Mouse (Mus musculus) lung, embryonic 16.5 days (tissue): ENCODE results near the gene Olfr631. TPM values are rescaled to one million over a fixed set of nuclear protein-coding genes. Genes with fewer than 3 reads are reported as not detected.
"Not testable (repeated sequence)": the region's sequence is repeated elsewhere in the genome, so short reads cannot be mapped to it uniquely, and the experiment has no call there.

ENCODE experiments used
- ATAC-seq: fragments of 200-750 bp; cut with Nextera tagmentation; 2 replicates; pipeline ENCODE4 v1.8.0; 2017; ENCODE audit warnings: low read depth, mild to moderate bottlenecking, moderate library complexity
- H3K27ac ChIP-seq: fragments of 300-500 bp; sonication (generic); 2 replicates; pipeline ENCODE4 v1.5.1; 2014; ENCODE audit warnings: mild to moderate bottlenecking, control low read depth, low read length
- H3K27me3 ChIP-seq: fragments of 300-500 bp; sonication (generic); 2 replicates; pipeline ENCODE4 v1.6.1; 2014; ENCODE audit warnings: low read depth, low read length, mixed read lengths; ENCODE audit not compliant: control insufficient read depth, insufficient read depth
- H3K36me3 ChIP-seq: fragments of 300-500 bp; sonication (generic); 2 replicates; pipeline ENCODE4 v1.6.1; 2014; ENCODE audit warnings: low read length; ENCODE audit not compliant: control insufficient read depth, insufficient read depth
- H3K4me1 ChIP-seq: fragments of 300-500 bp; sonication (generic); replicated peaks from 2 replicates; pipeline ENCODE4 v1.6.1; 2014; ENCODE audit warnings: low read length, mixed read lengths; ENCODE audit not compliant: control insufficient read depth, insufficient read depth
- H3K4me2 ChIP-seq: fragments of 300-500 bp; sonication (generic); 2 replicates; pipeline ENCODE4 v1.6.1; 2014; ENCODE audit warnings: low read depth, low read length, control low read depth
- H3K4me3 ChIP-seq: fragments of 300-500 bp; sonication (generic); 2 replicates; pipeline ENCODE4 v1.5.1; 2014; ENCODE audit warnings: mild to moderate bottlenecking, low read length, control low read depth
- H3K9ac ChIP-seq: fragments of 300-500 bp; sonication (generic); 2 replicates; pipeline ENCODE4 v1.6.1; 2014; ENCODE audit warnings: low read length, control low read depth
- H3K9me3 ChIP-seq: fragments of 300-500 bp; sonication (generic); 2 replicates; pipeline ENCODE4 v1.6.1; 2016; ENCODE audit warnings: low read length; ENCODE audit not compliant: control insufficient read depth
- WGBS: fragments of 180-500 bp; shearing (Covaris S2); extraction: QIAGEN DNeasy Blood & Tissue Kit; methylation state at CpG from one replicate; pipeline ENCODE4 v1.1.7; 2014; 5-methylcytosine and 5-hydroxymethylcytosine counted together
- polyA plus RNA-seq: library from polyadenylated mRNA; unstranded; fragments of >200 nt; fragmentation: Nextera tagmentation; extraction: Ambion mirVana; gene quantifications from 2 replicates; pipeline ENCODE4 v1.2.1, GENCODE M21; 2015

Olfr631 gene
- polyA plus RNA-seq, 1 experiment from 2014 or later = not detected

DNA sequence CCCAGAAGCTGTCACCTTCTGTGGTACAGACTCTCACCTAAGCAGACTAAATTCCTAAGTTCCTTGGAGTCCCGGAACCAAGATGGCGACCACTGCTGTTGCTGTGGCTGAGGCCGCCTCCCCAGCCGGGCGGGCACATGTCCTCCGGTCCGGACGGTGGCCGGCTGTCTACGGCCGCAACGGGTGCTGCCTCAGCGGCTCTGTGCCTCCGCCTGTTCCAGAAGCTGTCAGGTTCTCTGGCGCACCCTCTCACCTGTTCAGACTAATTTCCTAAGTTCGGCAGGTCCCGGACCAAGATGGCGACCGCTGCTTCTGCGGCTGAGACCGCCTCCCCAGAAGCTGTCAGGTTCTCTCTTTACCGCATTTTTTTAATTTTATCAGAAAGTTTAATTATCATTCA is 38.2 kb downstream of the Olfr631 start:
- WGBS = 92% methylated on average over 22 of the region's 22 CpGs
- not testable (repeated sequence) for H3K9me3 ChIP-seq, H3K4me3 ChIP-seq, H3K36me3 ChIP-seq, H3K9ac ChIP-seq, H3K27ac ChIP-seq, H3K27me3 ChIP-seq, H3K4me1 ChIP-seq, ATAC-seq, H3K4me2 ChIP-seq

DNA sequence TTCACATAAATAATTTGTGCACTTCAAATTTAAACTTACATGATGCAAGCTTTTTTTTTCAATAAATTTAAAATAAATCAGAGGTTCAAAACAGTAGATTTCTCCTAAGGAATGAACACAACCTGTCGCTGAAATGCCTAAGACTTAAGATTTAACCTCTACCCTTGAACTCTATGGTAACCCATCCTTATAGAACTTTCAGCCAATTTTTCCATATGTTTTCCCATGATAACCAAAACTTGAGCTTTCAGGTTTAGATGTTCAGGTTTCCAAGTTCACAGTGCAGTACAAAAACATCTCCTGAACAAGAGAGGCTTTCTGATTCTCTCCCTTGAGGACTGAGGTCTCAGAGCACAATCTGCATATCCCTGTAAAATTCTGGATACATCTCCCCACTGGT is 42.2 kb downstream of the Olfr631 start, which contains the start of gene Olfr635:
TSS of gene Olfr635 (plus strand) at position 301 of the 400 bp plus-strand sequence.
- Histone ChIP-seq H3K4me3 (no peak within 1 kb of the TSS), H3K27ac (no peak within 1 kb of the TSS), H3K27me3 (no peaks in the 10 kb centered on the region), H3K9ac (no peak within 1 kb of the TSS), H3K36me3 (no peaks in the 10 kb centered on the region), H3K9me3 (no peaks in the 10 kb centered on the region), H3K4me2 (no peak within 1 kb of the TSS), H3K4me1 (no peaks in the 10 kb centered on the region)
- no peak for ATAC-seq
- 59% methylated on average over 1 of the region's 1 CpGs for WGBS

DNA sequence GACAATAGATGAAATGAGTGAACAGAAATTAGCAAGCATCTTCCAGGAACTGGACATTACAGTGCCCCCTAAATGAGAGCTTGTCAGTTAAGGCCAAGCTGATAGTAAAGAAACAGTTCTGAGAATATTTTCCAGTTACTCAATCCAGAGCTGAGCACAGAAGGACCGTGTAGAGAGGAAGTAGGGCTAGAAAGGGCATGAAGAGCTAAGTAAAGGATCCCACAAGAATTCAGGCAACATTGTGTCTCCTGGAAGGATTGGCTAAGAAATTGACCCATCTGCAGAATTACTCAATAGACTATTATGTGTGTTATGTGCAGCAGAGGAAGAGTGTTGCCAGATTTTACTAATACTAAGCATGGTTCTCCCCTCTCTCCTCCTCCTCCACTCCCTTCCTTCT is 43.2 kb downstream of the Olfr631 start:
- ATAC-seq = no peak
- no peak overlapping the region for H3K4me3 ChIP-seq
- H3K9ac ChIP-seq = no peak overlapping the region
- no peak overlapping the region for H3K4me2 ChIP-seq
- WGBS = 51% methylated on average over 1 of the region's 1 CpGs
- no peaks in the 10 kb centered on the region for H3K9me3 ChIP-seq
- no peak overlapping the region for H3K27ac ChIP-seq
- no peaks in the 10 kb centered on the region for H3K4me1 ChIP-seq
- H3K36me3 ChIP-seq = no peaks in the 10 kb centered on the region
- no peaks in the 10 kb centered on the region for H3K27me3 ChIP-seq

Other genes starting within 250 kb of the Olfr631 start
- not detected in 2 replicates for gene Olfr625-ps1, start 246.1 kb upstream of the Olfr631 start, polyA plus RNA-seq
- not detected in 2 replicates for gene Olfr243, start 214.2 kb upstream of the Olfr631 start, polyA plus RNA-seq
- gene Olfr628, start 198.5 kb upstream of the Olfr631 start, polyA plus RNA-seq = not detected in 2 replicates
- gene Olfr629, start 183.9 kb upstream of the Olfr631 start, polyA plus RNA-seq = not detected in 2 replicates
- gene Olfr630, start 171.5 kb upstream of the Olfr631 start, polyA plus RNA-seq = not detected in 2 replicates
- not detected in 2 replicates for gene Olfr69, start 157.2 kb upstream of the Olfr631 start, polyA plus RNA-seq
- not detected in 2 replicates for gene Olfr68, start 149.1 kb upstream of the Olfr631 start, polyA plus RNA-seq
- not detected in 2 replicates for gene Olfr67, start 137.0 kb upstream of the Olfr631 start, polyA plus RNA-seq
- 4,593 and 5,475 TPM in 2 replicates for gene Hbb-bt, start 114.8 kb upstream of the Olfr631 start, polyA plus RNA-seq
- 15,216 and 18,375 TPM in 2 replicates for gene Hbb-bs, start 100.7 kb upstream of the Olfr631 start, polyA plus RNA-seq
- gene Hbb-bh2, start 88.3 kb upstream of the Olfr631 start, polyA plus RNA-seq = not detected in 2 replicates
- gene Hbb-bh1, start 85.7 kb upstream of the Olfr631 start, polyA plus RNA-seq = 2.2 and 2.4 TPM in 2 replicates
- gene Hbb-y, start 75.6 kb upstream of the Olfr631 start, polyA plus RNA-seq = 176 and 183 TPM in 2 replicates
- not detected in 2 replicates for gene Olfr66, start 42.6 kb upstream of the Olfr631 start, polyA plus RNA-seq
- gene Olfr64, start 34.3 kb upstream of the Olfr631 start, polyA plus RNA-seq = not detected in 2 replicates
- not detected in 2 replicates for gene Olfr65, start 25.3 kb upstream of the Olfr631 start, polyA plus RNA-seq
- gene Olfr632, start 5.5 kb downstream of the Olfr631 start, polyA plus RNA-seq = not detected in 2 replicates
- not detected in 2 replicates for gene Olfr633, start 15.6 kb downstream of the Olfr631 start, polyA plus RNA-seq
- not detected in 2 replicates for gene Olfr635, start 42.3 kb downstream of the Olfr631 start, polyA plus RNA-seq
- not detected in 2 replicates for gene Olfr638, start 69.9 kb downstream of the Olfr631 start, polyA plus RNA-seq
- not detected in 2 replicates for gene Olfr639, start 88.5 kb downstream of the Olfr631 start, polyA plus RNA-seq
- gene Olfr640, start 96.7 kb downstream of the Olfr631 start, polyA plus RNA-seq = not detected in 2 replicates
- not detected in 2 replicates for gene Olfr641, start 106.6 kb downstream of the Olfr631 start, polyA plus RNA-seq
- gene Olfr642, start 123.8 kb downstream of the Olfr631 start, polyA plus RNA-seq = not detected in 2 replicates
- not detected in 2 replicates for gene 4930516K23Rik, start 132.6 kb downstream of the Olfr631 start, polyA plus RNA-seq
- gene Olfr644, start 143.0 kb downstream of the Olfr631 start, polyA plus RNA-seq = not detected in 2 replicates
- not detected in 2 replicates for gene Olfr645, start 156.6 kb downstream of the Olfr631 start, polyA plus RNA-seq
- gene Olfr646, start 176.0 kb downstream of the Olfr631 start, polyA plus RNA-seq = not detected in 2 replicates
- gene Ubqln5, start 201.0 kb downstream of the Olfr631 start, polyA plus RNA-seq = not detected in 2 replicates
- not detected in 2 replicates for gene Olfr643, start 208.6 kb downstream of the Olfr631 start, polyA plus RNA-seq
- gene Ubqln3, start 214.5 kb downstream of the Olfr631 start, polyA plus RNA-seq = not detected in 2 replicates
- gene Ubqlnl, start 221.7 kb downstream of the Olfr631 start, polyA plus RNA-seq = not detected in 2 replicates
- 0.20 TPM in 1 of 2 replicates, not detected in the other for gene Olfm5, start 236.0 kb downstream of the Olfr631 start, polyA plus RNA-seq